Mouse (Mus musculus): Measurements from ENCODE around the gene Nphs1. TPM values are rescaled to one million over a fixed set of nuclear protein-coding genes. Genes with fewer than 3 reads are reported as not detected.
A peak's percentile ranks its signal among the peaks of the same experiment; 100 is the strongest.
"Not testable (repeated sequence)": the region's sequence is repeated elsewhere in the genome, so short reads cannot be mapped to it uniquely, and the experiment has no call there.

Gene Nphs1
- polyA plus RNA-seq, 1 experiment, result 0.56 TPM

GRCm38 (mm10) chr7:30456487-30456886, 1.6 kb upstream of the Nphs1 start:
- 2% methylated on average over 9 of the region's 9 CpGs for WGBS
- TF ChIP-seq CTCF (IDR thresholded peaks at IDR 0.05; ENCODE audit: borderline replicate concordance, insufficient read depth, low read depth, low read length), result no peak
- no peak for TF ChIP-seq POLR2A (IDR thresholded peaks at IDR 0.05; ENCODE audit: borderline replicate concordance, insufficient read depth, low read length)
- Histone ChIP-seq H3K4me1 (ENCODE audit: control insufficient read depth, insufficient read depth, low read length) (peaks cover 4% of the 10 kb centered on the region), H3K27me3 (ENCODE audit: control insufficient read depth, insufficient read depth, low read length) (peaks cover 2% of the 10 kb centered on the region; the same call in 1 of the 2 replicates), H3K27ac (ENCODE audit: insufficient read depth, low read length) (no peak overlapping the region), H3K4me3 (replicated peaks; ENCODE audit: insufficient read depth, low read depth, low read length) (no peak overlapping the region)
- no peak for DNase-seq

GRCm38 (mm10) chr7:30456911-30457628, 1.0 kb upstream of the Nphs1 start:
- peak overlapping the region; percentile 45 for H3K4me3 ChIP-seq (replicated peaks; ENCODE audit: insufficient read depth, low read depth, low read length)
- TF ChIP-seq CTCF (IDR thresholded peaks at IDR 0.05; ENCODE audit: borderline replicate concordance, insufficient read depth, low read depth, low read length) (no peak), POLR2A (IDR thresholded peaks at IDR 0.05; ENCODE audit: borderline replicate concordance, insufficient read depth, low read length) (no peak)
- H3K4me1 ChIP-seq (ENCODE audit: control insufficient read depth, insufficient read depth, low read length), result peaks cover 4% of the 10 kb centered on the region
- under 1% methylated on average over 31 of the region's 31 CpGs for WGBS
- DNase-seq, result no peak
- peaks cover 2% of the 10 kb centered on the region; the same call in 1 of the 2 replicates for H3K27me3 ChIP-seq (ENCODE audit: control insufficient read depth, insufficient read depth, low read length)
- H3K27ac ChIP-seq (ENCODE audit: insufficient read depth, low read length), result no peak overlapping the region

GRCm38 (mm10) chr7:30459484-30459883, 1.4 kb downstream of the Nphs1 start:
- no peaks in the 10 kb centered on the region; the same call in 1 of the 2 replicates for H3K4me1 ChIP-seq (ENCODE audit: control insufficient read depth, insufficient read depth, low read length)
- DNase-seq, result no peak
- 46% methylated on average over 6 of the region's 6 CpGs for WGBS
- H3K27me3 ChIP-seq (ENCODE audit: control insufficient read depth, insufficient read depth, low read length), result peaks cover under 1% of the 10 kb centered on the region; the same call in 1 of the 2 replicates
- H3K4me3 ChIP-seq (replicated peaks; ENCODE audit: insufficient read depth, low read depth, low read length), result no peak overlapping the region
- no peak overlapping the region for H3K27ac ChIP-seq (ENCODE audit: insufficient read depth, low read length)
- TF ChIP-seq CTCF (IDR thresholded peaks at IDR 0.05; ENCODE audit: borderline replicate concordance, insufficient read depth, low read depth, low read length) (no peak), POLR2A (IDR thresholded peaks at IDR 0.05; ENCODE audit: borderline replicate concordance, insufficient read depth, low read length) (no peak)

- TF ChIP-seq POLR2A (IDR thresholded peaks at IDR 0.05; ENCODE audit: borderline replicate concordance, insufficient read depth, low read length) (no peak), CTCF (IDR thresholded peaks at IDR 0.05; ENCODE audit: borderline replicate concordance, insufficient read depth, low read depth, low read length) (no peak)
- Histone ChIP-seq H3K4me1 (ENCODE audit: control insufficient read depth, insufficient read depth, low read length) (no peaks in the 10 kb centered on the region), H3K4me3 (replicated peaks; ENCODE audit: insufficient read depth, low read depth, low read length) (no peak overlapping the region), H3K27me3 (ENCODE audit: control insufficient read depth, insufficient read depth, low read length) (no peaks in the 10 kb centered on the region; the same call in 1 of the 2 replicates), H3K27ac (ENCODE audit: insufficient read depth, low read length) (no peak overlapping the region)
- WGBS, result 49% methylated on average over 7 of the region's 7 CpGs
- DNase-seq, result no peak
These were observed 5.5 kb downstream of the Nphs1 start for GRCm38 (mm10) chr7:30463568-30463967.

GRCm38 (mm10) chr7:30463996-30464395, 5.9 kb downstream of the Nphs1 start:
- Histone ChIP-seq H3K4me3 (replicated peaks; ENCODE audit: insufficient read depth, low read depth, low read length) (no peak overlapping the region), H3K27ac (ENCODE audit: insufficient read depth, low read length) (no peak overlapping the region), H3K27me3 (ENCODE audit: control insufficient read depth, insufficient read depth, low read length) (no peaks in the 10 kb centered on the region; the same call in 1 of the 2 replicates), H3K4me1 (ENCODE audit: control insufficient read depth, insufficient read depth, low read length) (no peaks in the 10 kb centered on the region)
- WGBS, result 34% methylated on average over 4 of the region's 4 CpGs
- no peak for DNase-seq
- no peak for TF ChIP-seq POLR2A (IDR thresholded peaks at IDR 0.05; ENCODE audit: borderline replicate concordance, insufficient read depth, low read length)
- no peak for TF ChIP-seq CTCF (IDR thresholded peaks at IDR 0.05; ENCODE audit: borderline replicate concordance, insufficient read depth, low read depth, low read length)

GRCm38 (mm10) chr7:30464816-30465300, 6.7 kb downstream of the Nphs1 start:
- 30% methylated on average over 6 of the region's 6 CpGs for WGBS
- H3K4me3 ChIP-seq (replicated peaks; ENCODE audit: insufficient read depth, low read depth, low read length), result no peak overlapping the region
- no peaks in the 10 kb centered on the region for H3K4me1 ChIP-seq (ENCODE audit: control insufficient read depth, insufficient read depth, low read length)
- no peak overlapping the region for H3K27ac ChIP-seq (ENCODE audit: insufficient read depth, low read length)
- DNase-seq, result no peak
- no peak for TF ChIP-seq CTCF (IDR thresholded peaks at IDR 0.05; ENCODE audit: borderline replicate concordance, insufficient read depth, low read depth, low read length)
- no peak for TF ChIP-seq POLR2A (IDR thresholded peaks at IDR 0.05; ENCODE audit: borderline replicate concordance, insufficient read depth, low read length)
- no peaks in the 10 kb centered on the region; the same call in 1 of the 2 replicates for H3K27me3 ChIP-seq (ENCODE audit: control insufficient read depth, insufficient read depth, low read length)

- Histone ChIP-seq H3K4me3 (replicated peaks; ENCODE audit: insufficient read depth, low read depth, low read length) (no peak overlapping the region), H3K27ac (ENCODE audit: insufficient read depth, low read length) (no peak overlapping the region), H3K4me1 (ENCODE audit: control insufficient read depth, insufficient read depth, low read length) (no peaks in the 10 kb centered on the region), H3K27me3 (ENCODE audit: control insufficient read depth, insufficient read depth, low read length) (no peaks in the 10 kb centered on the region)
- no peak for DNase-seq
- 48% methylated on average over 5 of the region's 5 CpGs for WGBS
- TF ChIP-seq CTCF (IDR thresholded peaks at IDR 0.05; ENCODE audit: borderline replicate concordance, insufficient read depth, low read depth, low read length) (peak; percentile 43), POLR2A (IDR thresholded peaks at IDR 0.05; ENCODE audit: borderline replicate concordance, insufficient read depth, low read length) (no peak)
These were observed 14.3 kb downstream of the Nphs1 start for GRCm38 (mm10) chr7:30472411-30472810.

- no peak overlapping the region for H3K27ac ChIP-seq (ENCODE audit: insufficient read depth, low read length)
- no peak for DNase-seq
- H3K27me3 ChIP-seq (ENCODE audit: control insufficient read depth, insufficient read depth, low read length), result no peaks in the 10 kb centered on the region
- TF ChIP-seq CTCF (IDR thresholded peaks at IDR 0.05; ENCODE audit: borderline replicate concordance, insufficient read depth, low read depth, low read length) (no peak), POLR2A (IDR thresholded peaks at IDR 0.05; ENCODE audit: borderline replicate concordance, insufficient read depth, low read length) (no peak)
- no peak overlapping the region for H3K4me3 ChIP-seq (replicated peaks; ENCODE audit: insufficient read depth, low read depth, low read length)
- H3K4me1 ChIP-seq (ENCODE audit: control insufficient read depth, insufficient read depth, low read length), result peaks cover 2% of the 10 kb centered on the region; the same call in 1 of the 2 replicates
- 71% methylated on average over 4 of the region's 4 CpGs for WGBS
These were observed 16.9 kb downstream of the Nphs1 start for GRCm38 (mm10) chr7:30474999-30475398.

GRCm38 (mm10) chr7:30476136-30476535, 18.0 kb downstream of the Nphs1 start:
- DNase-seq; H3K4me1 ChIP-seq (ENCODE audit: control insufficient read depth, insufficient read depth, low read length): not testable (repeated sequence)
- WGBS, result 94% methylated on average over 7 of the region's 7 CpGs

More at GRCm38 (mm10) chr7:30476136-30476535, 18.0 kb downstream of the Nphs1 start:
- H3K27ac ChIP-seq (ENCODE audit: insufficient read depth, low read length); H3K4me3 ChIP-seq (replicated peaks; ENCODE audit: insufficient read depth, low read depth, low read length); H3K27me3 ChIP-seq (ENCODE audit: control insufficient read depth, insufficient read depth, low read length): not testable (repeated sequence)
